Mouse (Mus musculus) limb, embryonic 15.5 days (tissue): ENCODE results near the gene AI481877. TPM values are rescaled to one million over a fixed set of nuclear protein-coding genes. Genes with fewer than 3 reads are reported as not detected.
"Not testable (repeated sequence)": the region's sequence is repeated elsewhere in the genome, so short reads cannot be mapped to it uniquely, and the experiment has no call there.

Source experiments
- ATAC-seq: fragments of 200-750 bp; cut with Nextera tagmentation; 2 replicates; pipeline ENCODE4 v1.8.0; 2017; ENCODE audit warnings: low read depth, moderate TSS enrichment; ENCODE audit not compliant: insufficient number of reproducible peaks, low FRiP score, low TSS enrichment
- H3K27ac ChIP-seq: fragments of 300-500 bp; sonication (generic); 2 replicates; pipeline ENCODE4 v1.5.1; 2015; ENCODE audit warnings: moderate library complexity, mild to moderate bottlenecking, inconsistent platforms
- H3K27me3 ChIP-seq: fragments of 300-500 bp; sonication (generic); 2 replicates; pipeline ENCODE4 v1.6.1; 2015; ENCODE audit warnings: inconsistent platforms
- H3K36me3 ChIP-seq: fragments of 300-500 bp; sonication (generic); 2 replicates; pipeline ENCODE4 v1.6.1; 2015; ENCODE audit warnings: inconsistent platforms
- H3K4me1 ChIP-seq: fragments of 300-500 bp; sonication (generic); 2 replicates; pipeline ENCODE4 v1.6.1; 2015; ENCODE audit warnings: inconsistent platforms
- H3K4me2 ChIP-seq: fragments of 300-500 bp; sonication (generic); 2 replicates; pipeline ENCODE4 v1.6.1; 2015; ENCODE audit warnings: mild to moderate bottlenecking, inconsistent platforms
- H3K4me3 ChIP-seq: fragments of 300-500 bp; sonication (generic); 2 replicates; pipeline ENCODE4 v1.5.1; 2015; ENCODE audit warnings: mild to moderate bottlenecking, inconsistent platforms
- H3K9ac ChIP-seq: fragments of 300-500 bp; sonication (generic); 2 replicates; pipeline ENCODE4 v1.6.1; 2015; ENCODE audit warnings: inconsistent platforms
- H3K9me3 ChIP-seq: fragments of 300-500 bp; sonication (generic); 2 replicates; pipeline ENCODE4 v1.6.1; 2016; ENCODE audit warnings: inconsistent platforms
- WGBS: fragments of 180-500 bp; shearing (Covaris S2); methylation state at CpG from one replicate; pipeline ENCODE4 v1.1.7; 2015; 5-methylcytosine and 5-hydroxymethylcytosine counted together
- polyA plus RNA-seq: library from polyadenylated mRNA; unstranded; fragments of >200 nt; fragmentation: Nextera tagmentation; extraction: Ambion mirVana; gene quantifications from 2 replicates; pipeline ENCODE4 v1.2.1, GENCODE M21; 2015

AI481877 gene
- polyA plus RNA-seq: 0.11 TPM in 1 of 2 replicates, not detected in the other

DNA sequence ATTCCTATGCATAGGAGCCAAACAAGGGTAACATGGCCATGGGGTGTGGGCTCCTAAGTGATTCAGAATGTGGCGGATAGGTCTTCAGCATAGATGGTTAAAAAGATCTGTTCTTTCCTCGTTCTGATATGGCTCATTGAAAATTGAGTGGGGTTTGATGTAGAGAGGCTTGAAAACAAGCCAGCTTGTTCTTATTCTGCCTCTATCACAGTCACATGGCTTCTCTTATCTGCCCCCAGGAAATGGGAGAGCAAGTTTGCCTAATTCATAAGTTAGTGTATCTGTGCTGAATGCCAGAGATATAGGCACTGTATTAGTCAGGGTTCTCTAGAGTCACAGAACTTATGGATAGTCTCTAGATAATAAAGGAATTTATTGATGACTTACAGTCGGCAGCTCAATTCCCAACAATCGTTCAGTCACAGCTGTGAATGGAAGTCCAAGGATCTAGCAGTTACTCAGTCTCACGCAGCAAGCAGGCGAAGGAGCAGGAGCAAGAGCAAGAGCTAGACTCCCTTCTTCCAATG, at the start of gene AI481877:
Gene AI481877 (minus strand): TSS at position 477 of the 527 bp plus-strand sequence.
- H3K36me3 ChIP-seq, H3K4me3 ChIP-seq, H3K9ac ChIP-seq, H3K4me2 ChIP-seq, H3K9me3 ChIP-seq, H3K27ac ChIP-seq, H3K27me3 ChIP-seq, H3K4me1 ChIP-seq, ATAC-seq: not testable (repeated sequence)
- WGBS: 80% methylated on average over 4 of the region's 6 CpGs

- 18% methylated on average over 4 of the region's 4 CpGs for WGBS
- Histone ChIP-seq H3K4me2 (peak overlapping the region; percentile 63), H3K4me3 (peak overlapping the region; percentile 91), H3K27me3 (no peaks in the 10 kb centered on the region), H3K4me1 (peaks cover 8% of the 10 kb centered on the region; the same call in 1 of the 2 replicates), H3K9ac (peak overlapping the region; percentile 97; the same call in 1 of the 2 replicates), H3K27ac (peak overlapping the region; percentile 95), H3K9me3 (no peaks in the 10 kb centered on the region), H3K36me3 (no peaks in the 10 kb centered on the region)
- no peak for ATAC-seq
Observed at GRCm38 (mm10) chr4:59188474-59188801, 49.7 kb upstream of the AI481877 start.

GRCm38 (mm10) chr4:59187289-59187688, 48.5 kb upstream of the AI481877 start:
- Histone ChIP-seq H3K4me1 (peaks cover 8% of the 10 kb centered on the region; the same call in 1 of the 2 replicates), H3K4me3 (no peak overlapping the region), H3K9me3 (no peaks in the 10 kb centered on the region), H3K4me2 (no peak overlapping the region), H3K27ac (no peak overlapping the region), H3K9ac (no peak overlapping the region), H3K36me3 (no peaks in the 10 kb centered on the region), H3K27me3 (no peaks in the 10 kb centered on the region)
- WGBS: 31% methylated on average over 3 of the region's 3 CpGs
- ATAC-seq: no peak

GRCm38 (mm10) chr4:59185671-59186070, 46.9 kb upstream of the AI481877 start:
- WGBS: 57% methylated on average over 3 of the region's 3 CpGs
- Histone ChIP-seq H3K4me3 (no peak overlapping the region), H3K9ac (no peak overlapping the region), H3K27me3 (no peaks in the 10 kb centered on the region), H3K27ac (no peak overlapping the region), H3K36me3 (no peaks in the 10 kb centered on the region), H3K4me1 (peaks cover 14% of the 10 kb centered on the region), H3K9me3 (no peaks in the 10 kb centered on the region), H3K4me2 (no peak overlapping the region)
- no peak for ATAC-seq

DNA sequence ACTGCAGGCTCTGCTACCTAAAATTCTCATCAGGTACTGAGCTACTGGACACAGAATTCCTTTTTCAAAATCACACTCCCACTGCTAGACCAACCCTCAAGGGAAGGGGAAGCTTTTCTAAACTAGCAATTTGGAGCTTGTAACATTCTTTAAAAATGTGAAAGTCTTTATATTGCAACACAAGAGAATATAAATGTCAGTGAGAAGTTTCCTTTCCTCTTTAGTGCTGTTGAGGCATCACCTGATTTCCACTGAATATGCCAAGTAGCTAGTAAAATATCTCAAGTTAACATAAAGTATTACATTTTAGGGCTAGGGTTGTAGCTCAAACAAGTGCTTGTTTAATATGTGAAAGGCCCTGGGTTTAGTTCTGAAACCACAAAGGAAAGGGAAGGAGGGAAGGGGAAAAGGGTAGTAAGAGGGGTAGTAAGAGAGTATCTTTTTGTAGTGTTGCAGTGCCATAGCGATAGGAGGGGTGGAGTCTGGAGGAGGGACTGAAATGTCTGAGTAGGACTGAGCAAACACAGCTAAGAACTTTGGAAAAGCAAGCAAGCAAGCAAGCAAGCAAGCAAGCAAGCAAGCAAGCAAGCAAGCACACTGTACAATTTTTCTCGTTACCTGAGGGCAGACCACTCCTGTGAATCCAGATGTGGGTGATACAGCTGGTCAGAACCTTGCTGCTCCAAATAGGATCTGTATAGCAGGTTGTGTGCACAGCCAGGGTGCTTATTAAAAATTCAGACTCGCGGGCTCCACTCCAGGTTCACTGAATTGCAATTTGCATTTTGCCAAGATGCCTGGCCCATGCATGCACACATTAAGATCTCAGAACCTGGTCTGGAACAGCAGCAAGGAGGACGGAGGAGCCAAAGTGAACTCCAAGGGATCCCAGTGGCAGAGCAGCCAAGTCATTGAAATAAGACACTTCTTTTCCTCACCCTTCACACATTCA, 42.8 kb upstream of the AI481877 start:
- Histone ChIP-seq H3K36me3 (no peaks in the 10 kb centered on the region), H3K4me1 (peaks cover 6% of the 10 kb centered on the region), H3K4me2 (no peak overlapping the region), H3K4me3 (no peak overlapping the region), H3K9me3 (no peaks in the 10 kb centered on the region), H3K27me3 (no peaks in the 10 kb centered on the region), H3K9ac (no peak overlapping the region), H3K27ac (no peak overlapping the region; the same call in 1 of the 2 replicates)
- WGBS: 29% methylated on average over 5 of the region's 5 CpGs
- ATAC-seq: no peak

DNA sequence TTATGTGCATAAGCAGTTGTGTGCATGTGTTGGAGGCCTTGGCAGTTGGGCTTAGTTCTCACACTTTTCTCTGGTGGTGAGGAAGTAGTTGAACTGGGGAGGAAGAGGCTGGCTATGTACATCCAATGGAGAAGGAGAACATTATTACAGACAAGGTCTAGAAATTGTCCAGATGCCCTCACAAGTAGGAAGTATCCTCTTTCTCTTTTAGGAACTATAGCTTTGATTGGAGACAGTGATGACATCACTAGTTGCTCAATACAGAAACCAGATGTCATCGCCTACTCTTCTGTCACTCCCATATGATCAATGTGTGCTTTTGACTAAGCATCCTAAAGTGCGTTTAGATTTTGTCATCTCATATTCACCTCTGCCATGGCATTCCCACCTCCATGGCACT, 38.8 kb upstream of the AI481877 start:
- no peak overlapping the region for H3K27ac ChIP-seq
- no peak for ATAC-seq
- H3K4me1 ChIP-seq: peaks cover 6% of the 10 kb centered on the region
- no peak overlapping the region for H3K4me2 ChIP-seq
- no peak overlapping the region for H3K4me3 ChIP-seq
- no peaks in the 10 kb centered on the region for H3K36me3 ChIP-seq
- no peak overlapping the region for H3K9ac ChIP-seq
- no peaks in the 10 kb centered on the region for H3K27me3 ChIP-seq
- 81% methylated on average over 2 of the region's 2 CpGs for WGBS
- no peaks in the 10 kb centered on the region for H3K9me3 ChIP-seq

DNA sequence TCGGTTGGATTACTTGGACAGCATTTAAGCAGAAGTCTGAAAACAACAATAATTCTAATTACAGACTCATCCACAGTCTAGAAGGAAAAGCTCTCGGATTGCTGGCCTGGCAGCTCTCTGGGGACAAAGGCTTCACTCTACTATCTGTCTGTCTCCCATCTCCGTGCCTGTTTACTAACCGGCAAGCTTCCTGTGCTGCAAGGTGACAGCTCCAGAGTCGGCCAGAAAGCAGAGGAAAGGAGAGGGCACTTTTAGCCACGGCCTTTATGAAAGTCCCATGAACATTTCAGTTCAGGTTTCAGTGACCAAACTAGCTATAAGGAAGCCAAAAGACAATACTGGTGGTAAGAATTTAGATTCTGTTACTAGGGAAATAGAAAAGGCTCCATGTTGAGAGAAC, 37.1 kb upstream of the AI481877 start:
- 63% methylated on average over 6 of the region's 6 CpGs for WGBS
- Histone ChIP-seq H3K36me3 (no peaks in the 10 kb centered on the region), H3K4me2 (no peak overlapping the region), H3K4me3 (no peak overlapping the region), H3K27ac (no peak overlapping the region), H3K4me1 (no peaks in the 10 kb centered on the region), H3K27me3 (no peaks in the 10 kb centered on the region), H3K9ac (no peak overlapping the region), H3K9me3 (no peaks in the 10 kb centered on the region)
- no peak for ATAC-seq

GRCm38 (mm10) chr4:59175003-59175402, 36.2 kb upstream of the AI481877 start:
- H3K27ac ChIP-seq: peak overlapping the region; percentile 50; the same call in 1 of the 2 replicates
- H3K4me3 ChIP-seq: no peak overlapping the region
- no peak for ATAC-seq
- H3K36me3 ChIP-seq: no peaks in the 10 kb centered on the region
- no peak overlapping the region for H3K4me2 ChIP-seq
- H3K9ac ChIP-seq: no peak overlapping the region
- no peaks in the 10 kb centered on the region for H3K4me1 ChIP-seq
- H3K27me3 ChIP-seq: no peaks in the 10 kb centered on the region
- 45% methylated on average over 4 of the region's 4 CpGs for WGBS
- H3K9me3 ChIP-seq: no peaks in the 10 kb centered on the region

GRCm38 (mm10) chr4:59173181-59173922, 34.6 kb upstream of the AI481877 start:
- no peak for ATAC-seq
- H3K27me3 ChIP-seq: no peaks in the 10 kb centered on the region
- WGBS: 55% methylated on average over 2 of the region's 2 CpGs
- no peak overlapping the region for H3K4me3 ChIP-seq
- no peak overlapping the region for H3K4me2 ChIP-seq
- no peak overlapping the region for H3K27ac ChIP-seq
- H3K9ac ChIP-seq: no peak overlapping the region
- H3K4me1 ChIP-seq: no peaks in the 10 kb centered on the region
- H3K36me3 ChIP-seq: no peaks in the 10 kb centered on the region
- no peaks in the 10 kb centered on the region for H3K9me3 ChIP-seq

- Histone ChIP-seq H3K27ac (no peak overlapping the region), H3K27me3 (no peaks in the 10 kb centered on the region), H3K36me3 (no peaks in the 10 kb centered on the region), H3K9ac (no peak overlapping the region), H3K4me3 (no peak overlapping the region), H3K4me1 (no peaks in the 10 kb centered on the region), H3K9me3 (no peaks in the 10 kb centered on the region), H3K4me2 (no peak overlapping the region)
- ATAC-seq: no peak
- WGBS: 73% methylated on average over 2 of the region's 2 CpGs
Observed at GRCm38 (mm10) chr4:59172616-59173015, 33.8 kb upstream of the AI481877 start.

DNA sequence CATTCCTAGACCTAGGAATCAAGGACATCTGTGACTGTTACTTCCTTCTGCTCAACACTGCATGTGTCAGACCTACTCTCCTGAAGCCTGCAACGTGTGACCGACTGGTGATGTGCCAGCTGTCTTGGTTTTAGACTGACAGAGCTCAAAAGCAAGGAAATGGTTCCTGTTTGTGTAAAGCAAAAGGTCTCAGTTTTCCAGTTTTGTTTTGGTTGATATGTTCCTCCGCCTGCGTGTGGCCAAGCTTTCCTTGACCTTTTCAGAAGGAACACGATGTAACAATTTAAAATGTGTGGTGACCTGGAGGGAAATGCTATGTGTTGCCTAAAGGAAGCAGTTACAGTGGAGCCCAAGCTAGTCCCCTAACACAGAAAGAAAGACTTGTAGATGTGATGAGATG, 31.2 kb upstream of the AI481877 start:
- Histone ChIP-seq H3K27ac (no peak overlapping the region), H3K9ac (no peak overlapping the region), H3K36me3 (no peaks in the 10 kb centered on the region), H3K27me3 (no peaks in the 10 kb centered on the region), H3K4me3 (no peak overlapping the region), H3K9me3 (no peaks in the 10 kb centered on the region), H3K4me1 (no peaks in the 10 kb centered on the region), H3K4me2 (no peak overlapping the region)
- no peak for ATAC-seq
- 72% methylated on average over 5 of the region's 5 CpGs for WGBS
